Mouse (Mus musculus) liver, adult 2 months (tissue): ENCODE results near the gene Iqsec2. TPM values are rescaled to one million over a fixed set of nuclear protein-coding genes. Genes with fewer than 3 reads are reported as not detected.

Source experiments
- DNase-seq: peaks from one replicate; pipeline ENCODE4 v3.0.0-alpha.2; 2011; ENCODE audit warnings: low read depth, low spot score; ENCODE audit errors: extremely low read depth
- H3K27ac ChIP-seq: fragments of 200-500 bp; replicated peaks from 2 replicates; pipeline ENCODE4 v1.5.1; 2012; ENCODE audit warnings: low read depth, mild to moderate bottlenecking, control low read depth, inconsistent platforms, low read length; ENCODE audit not compliant: insufficient read depth
- H3K27me3 ChIP-seq: fragments of 200-500 bp; 2 replicates; pipeline ENCODE4 v1.6.1; 2012; ENCODE audit warnings: mild to moderate bottlenecking, moderate library complexity, low read length, inconsistent platforms; ENCODE audit not compliant: control insufficient read depth, insufficient read depth
- H3K36me3 ChIP-seq: fragments of 200-500 bp; 2 replicates; pipeline ENCODE4 v1.6.1; 2012; ENCODE audit warnings: low read length, inconsistent platforms; ENCODE audit not compliant: control insufficient read depth, insufficient read depth
- H3K4me1 ChIP-seq: fragments of 200-500 bp; 2 replicates; pipeline ENCODE4 v1.6.1; 2011; ENCODE audit warnings: low read length; ENCODE audit not compliant: control insufficient read depth, insufficient read depth
- H3K4me3 ChIP-seq: fragments of 200-500 bp; 2 replicates; pipeline ENCODE4 v1.5.1; 2011; ENCODE audit warnings: low read depth, mild to moderate bottlenecking, control low read depth, low read length, moderate library complexity; ENCODE audit not compliant: insufficient read depth
- H3K79me2 ChIP-seq: fragments of 200-500 bp; 2 replicates; pipeline ENCODE4 v1.6.1; 2012; ENCODE audit warnings: inconsistent platforms, mild to moderate bottlenecking, low read length, moderate library complexity; ENCODE audit not compliant: control insufficient read depth, insufficient read depth
- H3K9ac ChIP-seq: fragments of 200-500 bp; 2 replicates; pipeline ENCODE4 v1.6.1; 2012; ENCODE audit warnings: low read depth, mild to moderate bottlenecking, control low read depth, inconsistent platforms, low read length
- CTCF ChIP-seq: fragments of 200-500 bp; IDR thresholded peaks from 2 replicates; pipeline ENCODE4 v1.5.1; 2011; ENCODE audit warnings: low read depth, low read length, control low read depth
- POLR2A ChIP-seq: fragments of 200-500 bp; IDR thresholded peaks from 2 replicates; pipeline ENCODE4 v1.6.1; 2011; ENCODE audit warnings: low read length, control low read depth; ENCODE audit not compliant: insufficient read depth; ENCODE audit errors: extremely low read depth
- WGBS: fragments of 180-500 bp; shearing (Covaris S2); methylation state at CpG from one replicate; pipeline ENCODE4 v1.1.7; 2018; 5-methylcytosine and 5-hydroxymethylcytosine counted together
- polyA plus RNA-seq: library from polyadenylated mRNA; depleted of rRNA; stranded (reverse); fragments of >200 nt; gene quantifications from 2 replicates; pipeline ENCODE4 v1.2.3, GENCODE M21; 2012
- total RNA-seq: library from RNA; depleted of rRNA; stranded (reverse); fragments of >200 nt; gene quantifications from 2 replicates; pipeline ENCODE4 v1.2.3, GENCODE M21; 2014

Gene Iqsec2
- total and polyA plus RNA-seq, 2 experiments, result 4.8 to 11.5 TPM

- Histone ChIP-seq H3K27ac (no peak overlapping the region), H3K27me3 (no peaks in the 10 kb centered on the region), H3K4me3 (no peak overlapping the region), H3K9ac (no peak overlapping the region), H3K36me3 (no peaks in the 10 kb centered on the region), H3K4me1 (peaks cover 3% of the 10 kb centered on the region), H3K79me2 (no peaks in the 10 kb centered on the region; the same call in 1 of the 2 replicates)
- WGBS, result 85% methylated on average over 4 of the region's 4 CpGs
- no peak for DNase-seq
- TF ChIP-seq CTCF (no peak), POLR2A (no peak)
Measured at GRCm38 (mm10) chrX:152203247-152203646, 59.2 kb downstream of the Iqsec2 start.

GRCm38 (mm10) chrX:152205486-152205885, 61.4 kb downstream of the Iqsec2 start:
- Histone ChIP-seq H3K4me1 (peaks cover 3% of the 10 kb centered on the region), H3K27ac (peak overlapping the region; percentile 58), H3K79me2 (no peaks in the 10 kb centered on the region; the same call in 1 of the 2 replicates), H3K9ac (no peak overlapping the region), H3K27me3 (no peaks in the 10 kb centered on the region), H3K4me3 (no peak overlapping the region), H3K36me3 (peaks cover 2% of the 10 kb centered on the region; the same call in 1 of the 2 replicates)
- WGBS, result 100% methylated on average over 1 of the region's 1 CpGs
- peak; percentile 79 for DNase-seq
- TF ChIP-seq POLR2A (no peak), CTCF (no peak)

- Histone ChIP-seq H3K36me3 (peaks cover 13% of the 10 kb centered on the region), H3K4me1 (no peaks in the 10 kb centered on the region), H3K27me3 (no peaks in the 10 kb centered on the region), H3K27ac (no peak overlapping the region), H3K79me2 (no peaks in the 10 kb centered on the region), H3K4me3 (no peak overlapping the region), H3K9ac (no peak overlapping the region)
- no peak for TF ChIP-seq POLR2A
- TF ChIP-seq CTCF, result no peak
- WGBS, result 85% methylated on average over 1 of the region's 1 CpGs
- DNase-seq, result no peak
Measured at GRCm38 (mm10) chrX:152214703-152215102, 70.6 kb downstream of the Iqsec2 start.

GRCm38 (mm10) chrX:152218529-152218928, 74.5 kb downstream of the Iqsec2 start:
- Histone ChIP-seq H3K4me3 (no peak overlapping the region), H3K27me3 (no peaks in the 10 kb centered on the region), H3K9ac (no peak overlapping the region), H3K27ac (no peak overlapping the region), H3K36me3 (peaks cover 15% of the 10 kb centered on the region), H3K4me1 (no peaks in the 10 kb centered on the region), H3K79me2 (no peaks in the 10 kb centered on the region)
- WGBS, result 94% methylated on average over 2 of the region's 2 CpGs
- TF ChIP-seq POLR2A (no peak), CTCF (no peak)
- DNase-seq, result no peak

GRCm38 (mm10) chrX:152221721-152222120, 77.7 kb downstream of the Iqsec2 start:
- Histone ChIP-seq H3K27ac (no peak overlapping the region), H3K36me3 (peaks cover 10% of the 10 kb centered on the region; the same call in 1 of the 2 replicates), H3K4me3 (no peak overlapping the region), H3K79me2 (no peaks in the 10 kb centered on the region), H3K9ac (no peak overlapping the region), H3K4me1 (peaks cover 5% of the 10 kb centered on the region; the same call in 1 of the 2 replicates), H3K27me3 (no peaks in the 10 kb centered on the region)
- TF ChIP-seq POLR2A, result no peak
- TF ChIP-seq CTCF, result no peak
- 94% methylated on average over 4 of the region's 4 CpGs for WGBS
- DNase-seq, result no peak

- H3K27ac ChIP-seq, result no peak overlapping the region
- H3K27me3 ChIP-seq, result no peaks in the 10 kb centered on the region
- no peak overlapping the region for H3K9ac ChIP-seq
- 83% methylated on average over 9 of the region's 9 CpGs for WGBS
- TF ChIP-seq CTCF, result no peak
- TF ChIP-seq POLR2A, result no peak
- H3K36me3 ChIP-seq, result peaks cover 10% of the 10 kb centered on the region; the same call in 1 of the 2 replicates
- peaks cover 5% of the 10 kb centered on the region; the same call in 1 of the 2 replicates for H3K4me1 ChIP-seq
- no peak for DNase-seq
- no peak overlapping the region for H3K4me3 ChIP-seq
- H3K79me2 ChIP-seq, result no peaks in the 10 kb centered on the region
Measured at GRCm38 (mm10) chrX:152222226-152222625, 78.2 kb downstream of the Iqsec2 start.
